Mouse (Mus musculus) thymus, adult 2 months (tissue): ENCODE results near the gene Nipal1.

Experiments
- CTCF ChIP-seq: fragments of 200-500 bp; IDR thresholded peaks from 2 replicates; pipeline ENCODE4 v1.5.1; 2012; ENCODE audit warnings: mild to moderate bottlenecking, control low read depth, low read length, moderate library complexity, borderline replicate concordance; ENCODE audit not compliant: control insufficient read depth, poor library complexity, insufficient read depth; ENCODE audit errors: extremely low read depth
- POLR2A ChIP-seq: fragments of 200-500 bp; IDR thresholded peaks from 2 replicates; pipeline ENCODE4 v1.6.1; 2012; ENCODE audit warnings: mild to moderate bottlenecking, low read length, control low read depth, moderate library complexity; ENCODE audit not compliant: control insufficient read depth, poor library complexity, insufficient read depth; ENCODE audit errors: extremely low read depth

GRCm38 (mm10) chr5:72698343-72698742 lies 50.7 kb downstream of the Nipal1 start:
- no peak for TF ChIP-seq CTCF
- no peak for TF ChIP-seq POLR2A
